Mouse (Mus musculus) embryonic fibroblast, embryonic 13.5 days (primary cell): ENCODE measurements around the gene Mapk6. TPM values are rescaled to one million over a fixed set of nuclear protein-coding genes. Genes with fewer than 3 reads are reported as not detected.
A peak's percentile ranks its signal among the peaks of the same experiment; 100 is the strongest.

Source experiments
- H3K27ac ChIP-seq: 2 replicates; pipeline ENCODE4 v1.5.1; 2012; ENCODE audit warnings: low read length, control low read depth, inconsistent platforms; ENCODE audit not compliant: insufficient read depth
- H3K4me1 ChIP-seq: 2 replicates; pipeline ENCODE4 v1.6.1; 2011; ENCODE audit warnings: low read length; ENCODE audit not compliant: control insufficient read depth, insufficient read depth
- H3K4me3 ChIP-seq: 2 replicates; pipeline ENCODE4 v1.5.1; 2011; ENCODE audit warnings: mild to moderate bottlenecking, control low read depth, low read length; ENCODE audit not compliant: insufficient read depth
- CTCF ChIP-seq: IDR thresholded peaks from 2 replicates; pipeline ENCODE4 v1.5.1; 2011; ENCODE audit warnings: mild to moderate bottlenecking, control low read depth, low read length, moderate library complexity, borderline replicate concordance; ENCODE audit not compliant: insufficient read depth
- POLR2A ChIP-seq: IDR thresholded peaks from 2 replicates; pipeline ENCODE4 v1.6.1; 2011; ENCODE audit warnings: low read depth, mild to moderate bottlenecking, control low read depth, low read length, moderate library complexity
- polyA plus RNA-seq: library from polyadenylated mRNA; stranded (reverse); fragments of >200 nt; gene quantifications from 2 replicates; pipeline ENCODE4 v1.2.4, GENCODE M21; 2011; ENCODE audit warnings: low read depth; ENCODE audit not compliant: missing spikeins, insufficient read length

Gene Mapk6
- polyA plus RNA-seq, 1 experiment = 107 TPM

GRCm38 (mm10) chr9:75427366-75428273 is 17.8 kb upstream of the Mapk6 start:
- H3K4me3 ChIP-seq = no peak overlapping the region
- peaks cover 31% of the 10 kb centered on the region for H3K4me1 ChIP-seq
- 0 out of 2 replicates have a peak overlapping the region, but pooled peaks have one; percentile 35 for H3K27ac ChIP-seq
- TF ChIP-seq CTCF = no peak
- TF ChIP-seq POLR2A = no peak

- TF ChIP-seq POLR2A (no peak), CTCF (no peak)
- Histone ChIP-seq H3K27ac (peak overlapping the region; percentile 42; the same call in 1 of the 2 replicates), H3K4me3 (no peak overlapping the region), H3K4me1 (peaks cover 29% of the 10 kb centered on the region)
Measured at GRCm38 (mm10) chr9:75425796-75426391, 16.1 kb upstream of the Mapk6 start.

DNA sequence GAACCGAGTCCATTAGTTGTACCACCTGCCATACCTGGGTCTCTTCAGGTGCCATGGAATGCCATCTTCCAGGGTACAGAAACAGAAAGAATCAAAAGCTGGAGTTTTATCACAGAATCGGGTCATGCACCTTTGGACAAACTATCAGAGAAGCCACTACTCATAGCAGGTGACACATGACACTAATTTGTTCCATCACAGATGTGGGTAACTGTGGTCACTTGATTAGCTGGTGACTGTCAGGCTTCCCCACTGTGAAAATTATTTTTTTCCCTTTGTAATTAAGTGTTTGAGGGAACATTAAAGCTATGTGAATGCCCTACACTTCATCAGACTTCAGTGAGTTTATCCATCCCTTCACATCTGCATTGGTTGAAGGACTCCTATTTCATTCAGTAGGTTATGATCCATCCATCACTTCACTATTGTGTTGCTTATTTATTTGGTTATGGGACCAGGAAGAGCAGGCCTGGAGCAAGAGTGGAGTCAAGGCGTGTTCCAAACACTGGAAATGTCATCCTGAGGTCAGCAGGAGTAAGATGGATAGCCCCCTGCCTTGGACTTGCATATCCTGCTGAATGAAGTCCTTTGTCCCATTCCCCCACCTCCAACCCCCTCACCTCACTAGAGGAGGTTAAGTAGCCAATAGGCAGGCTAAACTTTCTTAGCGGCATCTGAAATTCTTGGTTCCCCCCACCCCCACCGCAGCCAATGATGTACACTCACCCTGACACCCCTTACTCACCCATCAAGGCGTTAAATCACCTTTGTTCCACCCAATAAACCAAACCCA is 14.7 kb upstream of the Mapk6 start:
- Histone ChIP-seq H3K4me3 (no peak overlapping the region), H3K27ac (peak overlapping the region; percentile 90; the same call in 1 of the 2 replicates), H3K4me1 (peaks cover 25% of the 10 kb centered on the region)
- no peak for TF ChIP-seq POLR2A

DNA sequence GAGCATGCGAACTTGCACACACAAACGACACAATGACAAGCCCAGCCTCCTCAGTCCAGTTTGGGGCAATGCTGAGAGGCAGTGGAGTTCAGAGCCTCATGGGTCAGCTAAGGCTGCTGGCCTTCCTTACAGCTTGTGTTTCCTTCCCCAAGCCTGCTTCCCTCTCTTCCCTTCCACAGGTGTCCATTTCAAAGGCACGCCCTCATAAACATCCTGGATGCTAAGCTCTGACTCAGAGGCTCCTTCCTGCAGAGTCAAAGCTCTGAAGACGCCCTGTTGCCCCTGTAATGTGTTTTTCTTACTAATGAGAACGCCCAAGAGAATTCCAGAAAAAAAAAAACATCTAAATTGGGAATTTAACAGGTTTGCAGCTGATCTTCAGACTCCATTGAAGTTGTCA is 13.9 kb upstream of the Mapk6 start:
- Histone ChIP-seq H3K4me1 (peaks cover 25% of the 10 kb centered on the region), H3K27ac (peak overlapping the region; percentile 90), H3K4me3 (no peak overlapping the region)
- TF ChIP-seq CTCF = no peak

- Histone ChIP-seq H3K4me3 (no peak overlapping the region), H3K4me1 (peaks cover 25% of the 10 kb centered on the region), H3K27ac (peak overlapping the region; percentile 94)
- no peak for TF ChIP-seq CTCF
- peak; percentile 35; the same call in 1 of the 2 replicates for TF ChIP-seq POLR2A
Measured at GRCm38 (mm10) chr9:75422251-75422691, 12.5 kb upstream of the Mapk6 start.

DNA sequence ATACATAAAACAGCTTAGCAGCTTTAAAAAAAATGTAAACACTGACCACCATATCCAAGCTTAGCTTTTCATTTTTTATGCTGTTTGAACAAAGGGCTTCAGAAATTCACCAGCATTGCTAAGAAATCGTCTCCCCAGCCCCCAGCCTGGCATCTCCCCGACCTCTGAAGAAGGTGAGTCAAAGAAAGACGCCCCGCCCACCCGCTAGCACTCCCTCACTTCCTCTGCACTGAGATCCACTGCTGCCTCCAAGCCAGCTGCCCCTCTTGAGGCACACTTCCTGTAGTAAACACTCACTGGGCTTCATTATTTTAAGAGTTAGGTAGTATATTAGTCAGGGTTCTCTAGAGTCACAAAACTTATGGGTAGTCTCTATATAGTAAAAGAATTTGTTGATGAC is 4.4 kb upstream of the Mapk6 start:
- Histone ChIP-seq H3K4me3 (no peak overlapping the region), H3K4me1 (peaks cover 5% of the 10 kb centered on the region), H3K27ac (0 out of 2 replicates have a peak overlapping the region, but pooled peaks have one; percentile 3)
- TF ChIP-seq CTCF = no peak

DNA sequence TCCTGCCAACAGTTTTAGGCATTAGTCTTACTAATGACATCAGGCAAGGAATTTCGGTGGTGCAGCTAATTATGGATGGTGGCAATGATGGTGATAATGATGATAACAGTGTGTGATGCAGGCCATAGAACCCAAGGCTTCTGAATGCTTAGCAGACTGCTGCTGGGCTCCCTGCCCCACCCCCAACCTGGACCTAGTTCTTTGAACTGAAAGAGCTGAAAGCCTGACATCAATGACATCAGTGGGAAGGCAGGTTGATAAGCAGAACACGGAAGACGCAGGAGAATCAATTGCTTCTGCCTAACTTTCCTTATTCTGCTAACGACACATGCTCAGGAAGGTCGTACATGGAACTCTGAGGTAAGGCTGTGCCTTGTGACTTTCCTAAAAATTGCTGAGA is 3.4 kb upstream of the Mapk6 start:
- no peak overlapping the region for H3K4me3 ChIP-seq
- H3K4me1 ChIP-seq = peaks cover 5% of the 10 kb centered on the region
- no peak for TF ChIP-seq CTCF
- H3K27ac ChIP-seq = no peak overlapping the region

DNA sequence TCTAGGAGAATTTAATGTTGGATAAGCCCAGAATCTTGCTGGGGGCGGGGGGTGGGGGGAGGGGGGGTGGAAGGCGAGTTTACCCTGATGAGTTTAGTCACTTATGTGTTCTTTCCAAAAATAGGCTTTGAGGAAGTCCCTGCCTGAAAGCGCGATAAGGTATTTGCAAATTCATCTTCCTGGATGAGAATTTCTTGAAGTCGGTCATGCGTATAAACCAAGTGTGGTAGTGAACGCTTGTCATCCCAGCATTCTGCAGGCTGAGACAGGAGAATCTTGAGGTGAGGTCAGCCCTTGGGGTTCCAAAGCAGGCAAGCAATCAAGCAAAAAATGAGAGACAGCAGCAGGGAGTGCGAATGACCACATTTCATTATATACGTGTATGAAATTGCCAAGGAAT is 1.8 kb upstream of the Mapk6 start:
- no peak overlapping the region for H3K27ac ChIP-seq
- TF ChIP-seq CTCF (no peak), POLR2A (no peak)
- H3K4me1 ChIP-seq = peaks cover 5% of the 10 kb centered on the region
- no peak overlapping the region for H3K4me3 ChIP-seq

GRCm38 (mm10) chr9:75410868-75411487 is 1.2 kb upstream of the Mapk6 start:
- H3K4me3 ChIP-seq = no peak overlapping the region

More at GRCm38 (mm10) chr9:75410868-75411487, 1.2 kb upstream of the Mapk6 start:
- TF ChIP-seq POLR2A = no peak
- TF ChIP-seq CTCF = no peak
- Histone ChIP-seq H3K4me1 (peaks cover 9% of the 10 kb centered on the region), H3K27ac (no peak overlapping the region)
